Mouse (Mus musculus) C2C12 (cell line): Measurements from ENCODE around the gene Mvb12a. TPM values are rescaled to one million over a fixed set of nuclear protein-coding genes. Genes with fewer than 3 reads are reported as not detected.

ENCODE experiments used
- H3K27me3 ChIP-seq: one replicate; pipeline ENCODE4 v1.6.1; 2011; ENCODE audit not compliant: control insufficient read depth, insufficient read depth, insufficient read length
- H3K36me3 ChIP-seq: one replicate; pipeline ENCODE4 v1.6.1; 2011; ENCODE audit not compliant: control insufficient read depth, insufficient read depth
- H3K4me3 ChIP-seq: one replicate; pipeline ENCODE4 v1.5.1; 2011; ENCODE audit warnings: mild to moderate bottlenecking, control low read depth; ENCODE audit not compliant: poor library complexity, insufficient read depth, severe bottlenecking
- H3K79me2 ChIP-seq: one replicate; pipeline ENCODE4 v1.6.1; 2011; ENCODE audit not compliant: control insufficient read depth, insufficient read depth
- H3K79me3 ChIP-seq: one replicate; pipeline ENCODE4 v1.6.1; 2011; ENCODE audit warnings: low read depth, control low read depth
- H3ac ChIP-seq: one replicate; pipeline ENCODE3; 2011; ENCODE audit warnings: low read depth; ENCODE audit not compliant: control insufficient read depth, insufficient read length
- CEBPB ChIP-seq: IDR thresholded peaks from one replicate; pipeline ENCODE4 v1.6.1; 2011; ENCODE audit warnings: low read depth, mild to moderate bottlenecking, control low read depth, moderate library complexity
- CTCF ChIP-seq: IDR thresholded peaks from one replicate; pipeline ENCODE4 v1.5.1; 2011; ENCODE audit not compliant: control insufficient read depth, insufficient read depth, insufficient read length
- FOSL1 ChIP-seq: IDR thresholded peaks from one replicate; pipeline ENCODE4 v1.8.0; 2011; ENCODE audit warnings: mild to moderate bottlenecking, low read length; ENCODE audit not compliant: poor library complexity, insufficient read depth, severe bottlenecking
- MAX ChIP-seq: IDR thresholded peaks from one replicate; pipeline ENCODE4 v1.6.1; 2011; ENCODE audit warnings: mild to moderate bottlenecking, control low read depth
- MYOD1 ChIP-seq: IDR thresholded peaks from one replicate; pipeline ENCODE4 v1.6.1; 2011; ENCODE audit warnings: low read depth; ENCODE audit not compliant: control insufficient read depth, insufficient read length
- MYOG ChIP-seq: IDR thresholded peaks from one replicate; pipeline ENCODE4 v1.6.1; 2011; ENCODE audit not compliant: control insufficient read depth, insufficient read length; ENCODE audit errors: extremely low read depth
- USF1 ChIP-seq: IDR thresholded peaks from one replicate; pipeline ENCODE4 v1.6.1; 2011; ENCODE audit warnings: low read depth, mild to moderate bottlenecking, control low read depth, moderate library complexity
- polyA plus RNA-seq: library from polyadenylated mRNA; unstranded; fragments of >200 nt; fragmentation: generic; extraction: Trizol; gene quantifications from one replicate; pipeline ENCODE4 v1.2.1, GENCODE M21; 2012; ENCODE audit warnings: missing spikeins

The Mvb12a gene
- polyA plus RNA-seq, 1 experiment, result 70.7 TPM

DNA sequence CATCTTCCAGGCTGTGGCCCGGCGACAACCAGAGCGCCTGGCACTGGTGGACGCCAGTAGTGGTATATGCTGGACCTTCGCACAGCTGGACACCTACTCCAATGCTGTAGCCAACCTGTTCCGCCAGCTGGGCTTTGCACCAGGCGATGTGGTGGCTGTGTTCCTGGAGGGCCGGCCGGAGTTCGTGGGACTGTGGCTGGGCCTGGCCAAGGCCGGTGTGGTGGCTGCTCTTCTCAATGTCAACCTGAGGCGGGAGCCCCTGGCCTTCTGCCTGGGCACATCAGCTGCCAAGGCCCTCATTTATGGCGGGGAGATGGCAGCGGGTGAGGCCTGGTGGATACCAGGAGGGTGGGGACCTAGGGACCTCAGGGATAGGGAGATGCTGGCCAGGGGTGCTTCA lies 36.8 kb downstream of the Mvb12a start:
- H3K4me3 ChIP-seq, result peak overlapping the region; percentile 51
- peaks cover 17% of the 10 kb centered on the region for H3K79me3 ChIP-seq
- H3K27me3 ChIP-seq, result no peaks in the 10 kb centered on the region
- H3ac ChIP-seq, result peak overlapping the region; percentile 87
- peaks cover 39% of the 10 kb centered on the region for H3K79me2 ChIP-seq
- TF ChIP-seq MAX (no peak), USF1 (no peak), CEBPB (no peak), MYOD1 (no peak), MYOG (no peak), CTCF (no peak), FOSL1 (no peak)
- H3K36me3 ChIP-seq, result peaks cover 31% of the 10 kb centered on the region

DNA sequence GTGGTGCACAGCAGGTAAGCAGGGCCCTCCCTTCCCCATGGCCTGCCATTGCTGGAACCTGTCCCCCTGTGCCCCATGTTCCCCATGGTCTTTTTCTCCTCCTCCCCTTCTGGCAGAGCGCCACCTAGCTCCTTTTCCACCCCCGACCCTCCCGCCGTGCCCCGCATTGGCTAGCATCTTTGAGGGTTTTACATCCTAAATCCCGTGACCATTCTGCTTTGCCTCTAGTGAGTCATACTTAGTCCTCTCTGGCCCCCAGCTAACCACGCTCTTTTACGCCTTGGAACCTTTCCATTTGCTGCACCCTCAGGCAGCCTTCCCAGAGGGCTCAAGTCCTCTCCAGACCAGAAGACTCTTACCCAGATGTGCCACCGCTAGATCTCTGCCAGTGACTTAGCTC lies 37.5 kb downstream of the Mvb12a start:
- TF ChIP-seq CEBPB (no peak), MYOG (no peak), FOSL1 (no peak), USF1 (peak; percentile 57), CTCF (no peak)
- Histone ChIP-seq H3K79me2 (peaks cover 39% of the 10 kb centered on the region), H3K27me3 (no peaks in the 10 kb centered on the region), H3K36me3 (peaks cover 39% of the 10 kb centered on the region), H3K79me3 (peaks cover 17% of the 10 kb centered on the region), H3ac (peak overlapping the region; percentile 87), H3K4me3 (peak overlapping the region; percentile 51)

- Histone ChIP-seq H3K4me3 (no peak overlapping the region), H3K36me3 (peaks cover 47% of the 10 kb centered on the region), H3K27me3 (no peaks in the 10 kb centered on the region), H3K79me3 (peaks cover 5% of the 10 kb centered on the region), H3K79me2 (peaks cover 17% of the 10 kb centered on the region), H3ac (no peak overlapping the region)
- TF ChIP-seq CTCF (no peak), FOSL1 (no peak), CEBPB (no peak)
These were observed 44.2 kb downstream of the Mvb12a start for GRCm38 (mm10) chr8:71586891-71587290.

GRCm38 (mm10) chr8:71588762-71589161 lies 46.0 kb downstream of the Mvb12a start:
- Histone ChIP-seq H3K36me3 (peaks cover 33% of the 10 kb centered on the region), H3K79me2 (peaks cover 19% of the 10 kb centered on the region), H3K4me3 (no peak overlapping the region), H3K27me3 (no peaks in the 10 kb centered on the region), H3ac (no peak overlapping the region), H3K79me3 (peaks cover 10% of the 10 kb centered on the region)
- TF ChIP-seq MYOG (no peak), FOSL1 (no peak), CEBPB (no peak), MYOD1 (no peak), MAX (no peak), CTCF (no peak), USF1 (no peak)

DNA sequence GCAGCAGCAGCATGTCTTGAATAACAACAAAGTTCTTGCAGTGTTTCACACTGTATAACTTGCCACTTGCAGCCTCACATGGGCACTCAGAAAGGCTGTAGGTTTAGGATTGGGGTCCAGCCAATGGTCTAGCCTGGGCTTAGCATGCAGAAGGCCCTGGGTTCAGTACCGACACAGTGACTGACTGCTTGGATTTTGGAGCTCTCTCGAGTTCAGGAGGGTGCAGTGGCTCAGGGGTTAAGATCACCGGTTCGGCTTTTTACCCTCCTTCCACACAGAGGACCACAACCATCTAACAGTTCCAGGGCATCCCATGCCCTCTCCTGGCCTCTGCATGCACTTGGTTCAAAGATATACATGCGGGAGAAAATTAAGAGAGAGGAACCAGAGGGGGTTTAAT lies 48.3 kb downstream of the Mvb12a start:
- H3K79me2 ChIP-seq, result peaks cover 22% of the 10 kb centered on the region

More for the DNA sequence above, 48.3 kb downstream of the Mvb12a start:
- H3K27me3 ChIP-seq, result no peaks in the 10 kb centered on the region
- peaks cover 13% of the 10 kb centered on the region for H3K36me3 ChIP-seq
- H3ac ChIP-seq, result no peak overlapping the region
- no peak for TF ChIP-seq MAX
- TF ChIP-seq MYOD1, result no peak
- no peak for TF ChIP-seq CEBPB
- TF ChIP-seq FOSL1, result no peak
- TF ChIP-seq CTCF, result no peak
- H3K4me3 ChIP-seq, result peak overlapping the region; percentile 76
- peaks cover 10% of the 10 kb centered on the region for H3K79me3 ChIP-seq
